Mouse (Mus musculus) hindbrain, embryonic 10.5 days (tissue): Measurements from ENCODE around the gene Mt2. TPM values are rescaled to one million over a fixed set of nuclear protein-coding genes. Genes with fewer than 3 reads are reported as not detected.

Experiments used
- DNase-seq: peaks from one replicate; pipeline ENCODE4 v3.0.0-alpha.2; 2017; ENCODE audit warnings: low spot score
- H3K27ac ChIP-seq: fragments of 300-500 bp; sonication (generic); 2 replicates; pipeline ENCODE4 v1.5.1; 2016; ENCODE audit warnings: mild to moderate bottlenecking, moderate library complexity
- H3K27me3 ChIP-seq: fragments of 300-500 bp; sonication (generic); 2 replicates; pipeline ENCODE4 v1.6.1; 2016; ENCODE audit warnings: mild to moderate bottlenecking; ENCODE audit not compliant: poor library complexity, insufficient read depth, severe bottlenecking
- H3K36me3 ChIP-seq: fragments of 300-500 bp; sonication (generic); 2 replicates; pipeline ENCODE4 v1.6.1; 2016; ENCODE audit warnings: mild to moderate bottlenecking, moderate library complexity
- H3K4me1 ChIP-seq: fragments of 300-500 bp; sonication (generic); replicated peaks from 2 replicates; pipeline ENCODE4 v1.6.1; 2016; ENCODE audit warnings: mild to moderate bottlenecking
- H3K4me3 ChIP-seq: fragments of 300-500 bp; sonication (generic); 2 replicates; pipeline ENCODE4 v1.5.1; 2016; ENCODE audit warnings: mild to moderate bottlenecking, moderate library complexity
- H3K9me3 ChIP-seq: fragments of 300-500 bp; sonication (generic); 2 replicates; pipeline ENCODE4 v1.6.1; 2016; ENCODE audit warnings: mild to moderate bottlenecking, moderate library complexity
- WGBS: fragments of 180-500 bp; shearing (Covaris S2); methylation state at CpG from one replicate; pipeline ENCODE4 v1.1.7; 2016; 5-methylcytosine and 5-hydroxymethylcytosine counted together
- polyA plus RNA-seq: library from polyadenylated mRNA; unstranded; fragments of >200 nt; fragmentation: Nextera tagmentation; extraction: Ambion mirVana; gene quantifications from 2 replicates; pipeline ENCODE4 v1.2.1, GENCODE M21; 2016

The Mt2 gene
- polyA plus RNA-seq, 1 experiment from 2014 or later: 48.0 TPM

DNA sequence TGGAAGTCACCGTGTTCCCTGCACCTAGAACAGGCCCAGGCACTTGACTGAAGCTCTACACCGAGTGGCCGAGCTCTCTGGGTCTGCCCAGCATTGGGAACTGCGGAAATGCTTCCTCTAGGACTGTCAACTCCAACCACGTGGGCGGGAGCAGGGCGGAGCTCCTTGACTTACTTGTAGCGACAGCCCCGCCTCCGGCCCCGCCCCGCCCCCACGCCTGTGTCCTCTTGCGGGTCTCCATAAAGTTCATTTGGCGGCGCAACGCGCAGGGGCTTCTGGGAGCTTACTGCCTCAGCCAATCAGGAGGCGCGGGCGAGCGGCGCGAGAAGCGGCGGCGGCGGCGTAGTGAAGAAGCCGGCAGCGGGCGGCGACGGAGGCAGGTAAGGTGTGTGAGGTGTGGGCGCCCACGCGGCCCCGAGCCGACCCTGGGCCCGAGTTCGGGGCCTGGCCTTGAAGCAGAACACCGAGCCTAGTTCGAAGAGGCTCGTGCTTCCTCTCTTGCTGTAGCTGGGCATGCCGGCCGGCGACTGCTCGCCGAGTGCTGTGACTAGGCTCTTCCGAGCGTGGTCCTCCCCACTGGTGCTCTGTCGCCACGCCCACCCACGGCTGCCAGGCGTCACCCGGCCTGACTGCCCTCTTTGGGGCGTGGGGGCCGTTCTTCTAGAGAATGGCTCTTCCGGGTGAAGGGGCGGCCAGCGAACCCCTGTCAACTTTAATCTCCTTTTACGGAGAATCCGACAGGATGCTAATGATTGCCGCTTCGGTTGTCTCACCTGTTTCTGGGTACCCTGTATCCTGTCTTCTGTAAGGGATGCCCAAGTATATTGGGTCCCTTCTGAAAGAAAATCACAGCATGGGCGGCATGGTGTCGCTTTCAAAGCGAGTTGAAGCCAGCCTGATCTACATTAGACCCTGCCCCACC lies 42.0 kb downstream of the Mt2 start, which contains the start of gene Nup93:
Gene Nup93 (plus strand): TSS at position 313 of the 922 bp plus-strand sequence.
- Histone ChIP-seq H3K27ac (peak within 1 kb of the TSS; percentile 87), H3K9me3 (no peaks in the 10 kb centered on the region), H3K27me3 (no peaks in the 10 kb centered on the region), H3K4me3 (peak within 1 kb of the TSS; percentile 88), H3K4me1 (peaks cover 28% of the 10 kb centered on the region), H3K36me3 (no peaks in the 10 kb centered on the region)
- under 1% methylated on average over 68 of the region's 68 CpGs for WGBS
- DNase-seq: peak; percentile 100

Other genes with a start within 250 kb of the Mt2 start
- gene Amfr, start 159.8 kb upstream of the Mt2 start, polyA plus RNA-seq: 41.4 and 48.4 TPM in 2 replicates
- 162 and 166 TPM in 2 replicates for gene Nudt21, start 135.6 kb upstream of the Mt2 start, polyA plus RNA-seq
- 10.8 and 12.1 TPM in 2 replicates for gene Ogfod1, start 135.5 kb upstream of the Mt2 start, polyA plus RNA-seq
- gene Bbs2, start 73.7 kb upstream of the Mt2 start, polyA plus RNA-seq: 16.9 and 19.0 TPM in 2 replicates
- gene Mt4, start 35.5 kb upstream of the Mt2 start, polyA plus RNA-seq: not detected in 2 replicates
- gene Mt3, start 20.1 kb upstream of the Mt2 start, polyA plus RNA-seq: 8.4 and 13.2 TPM in 2 replicates
- gene Mt1, start 6.4 kb downstream of the Mt2 start, polyA plus RNA-seq: 159 and 234 TPM in 2 replicates
- gene Nup93, start 41.9 kb downstream of the Mt2 start, polyA plus RNA-seq: 114 and 134 TPM in 2 replicates
- gene Slc12a3, start 156.5 kb downstream of the Mt2 start, polyA plus RNA-seq: 0.09 TPM in 1 of 2 replicates, not detected in the other
- 57.3 and 59.5 TPM in 2 replicates for gene Herpud1, start 213.8 kb downstream of the Mt2 start, polyA plus RNA-seq